Mouse (Mus musculus) right cerebral cortex, adult 18-20 months (tissue): ENCODE results near the gene Acsm2.
"Not testable (repeated sequence)": the region's sequence is repeated elsewhere in the genome, so short reads cannot be mapped to it uniquely, and the experiment has no call there.

Experiments used
- DNase-seq: peaks from one replicate; pipeline ENCODE4 v3.0.0; 2022; ENCODE audit warnings: mixed read lengths

Acsm2 gene

DNA sequence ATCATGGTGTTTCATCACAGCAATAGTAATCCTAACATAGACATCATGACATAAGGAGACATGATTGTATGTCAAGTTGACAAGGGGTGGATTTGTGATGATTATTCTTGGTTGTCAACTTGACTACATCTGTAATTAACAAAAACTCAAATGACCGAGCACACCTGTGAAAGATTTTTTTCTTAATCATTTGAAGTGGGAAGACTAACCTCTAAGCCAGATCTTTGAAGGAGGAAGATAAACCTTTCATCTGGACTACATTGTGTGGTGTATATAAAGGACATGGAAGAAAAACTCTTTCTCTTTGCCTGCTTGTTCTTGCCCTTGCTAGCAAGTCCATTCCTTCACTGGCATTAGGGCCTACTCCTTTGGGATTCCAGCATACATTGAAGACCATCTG is at the start of gene Acsm2:
Gene Acsm2 (plus strand): TSS at position 301 of the 400 bp plus-strand sequence.
- no peak for DNase-seq

- DNase-seq = no peak
These were observed 43.0 kb upstream of the Acsm2 start for GRCm38 (mm10) chr7:119511143-119511542.

- peak; percentile 42 for DNase-seq
These were observed 41.1 kb upstream of the Acsm2 start for GRCm38 (mm10) chr7:119513056-119513455.

DNA sequence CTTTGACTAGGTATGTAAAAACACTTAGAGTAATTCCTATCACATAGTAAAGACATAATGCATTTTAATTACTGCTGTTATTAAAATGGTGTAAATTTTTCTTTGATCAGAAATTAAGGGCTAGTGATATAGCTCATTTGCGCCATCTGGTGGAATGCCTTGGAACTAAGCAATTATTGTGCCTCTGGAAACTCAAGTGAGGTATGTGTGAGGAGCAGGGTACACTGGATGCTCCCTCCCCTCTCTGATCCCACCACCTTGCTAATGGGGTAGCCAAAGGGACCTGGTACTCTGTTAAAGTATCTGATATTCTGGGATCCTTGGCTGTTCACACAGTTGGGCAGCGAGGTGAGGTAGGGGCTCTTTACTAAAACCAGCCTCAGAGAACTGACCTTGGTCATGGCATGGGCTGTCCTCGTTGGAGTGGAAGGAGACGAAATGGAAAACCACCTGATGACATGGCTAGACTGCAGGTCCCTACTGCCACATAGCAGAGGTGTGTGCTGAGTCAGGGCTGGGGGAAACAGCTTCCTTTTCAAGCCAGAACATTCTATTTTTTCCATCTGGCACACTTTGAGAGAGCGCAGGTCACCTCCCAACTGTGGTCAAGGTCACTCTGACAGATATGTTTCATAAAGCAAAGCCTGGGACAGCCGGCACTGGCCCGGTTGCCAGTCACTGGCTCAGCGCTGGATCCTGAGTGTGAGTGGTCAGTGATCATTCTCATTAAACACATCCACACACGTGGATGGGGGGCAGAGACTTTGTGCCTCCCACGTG is 38.5 kb upstream of the Acsm2 start:
- peak; percentile 15 for DNase-seq

GRCm38 (mm10) chr7:119516272-119516558 is 37.9 kb upstream of the Acsm2 start:
- DNase-seq = no peak

GRCm38 (mm10) chr7:119519163-119519562 is 35.0 kb upstream of the Acsm2 start, which contains the start of gene Acsm5:
TSS of gene Acsm5 (plus strand) at chr7:119519463.
- DNase-seq = no peak

DNA sequence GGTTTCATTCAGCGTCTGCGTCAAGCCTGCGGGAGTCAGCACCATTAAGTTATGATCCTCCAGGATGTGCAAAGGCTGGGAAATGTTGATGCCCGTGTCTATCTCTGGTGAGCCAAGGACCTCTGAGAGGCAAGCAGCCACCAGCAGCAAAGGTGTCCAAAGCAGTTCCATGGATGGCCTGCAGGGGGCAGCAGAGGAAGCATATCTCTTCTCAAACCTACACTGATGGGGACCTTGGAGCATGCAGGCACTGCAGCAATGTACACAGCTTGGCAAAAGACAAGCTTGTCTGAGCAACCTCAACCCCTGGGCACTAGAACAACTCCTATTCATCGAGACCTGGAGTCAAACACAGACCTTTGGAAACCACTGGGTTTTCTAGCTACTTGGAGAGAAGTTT is 34.5 kb upstream of the Acsm2 start:
- peak; percentile 78 for DNase-seq

DNA sequence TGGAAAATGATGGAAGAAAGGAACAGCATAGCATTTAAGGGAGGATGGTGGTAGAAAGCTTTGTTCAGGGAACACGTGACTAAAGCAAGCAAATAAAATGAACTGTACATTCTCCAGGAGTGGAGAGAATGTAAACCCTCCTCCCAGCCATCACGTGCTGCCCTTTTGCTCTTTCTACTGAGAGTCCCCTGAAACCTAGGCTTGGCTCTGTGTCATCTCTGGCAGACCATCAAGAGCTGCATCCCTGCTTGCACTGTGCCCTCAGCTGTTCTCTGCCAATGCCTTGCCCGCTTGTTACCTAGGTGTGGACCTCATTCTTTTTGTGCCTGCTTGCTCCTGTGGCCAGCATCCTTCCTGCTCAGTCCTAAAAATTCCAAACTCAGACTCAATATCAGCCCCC is 32.3 kb upstream of the Acsm2 start:
- DNase-seq = no peak

GRCm38 (mm10) chr7:119522385-119522784 is 31.8 kb upstream of the Acsm2 start:
- DNase-seq = no peak

DNA sequence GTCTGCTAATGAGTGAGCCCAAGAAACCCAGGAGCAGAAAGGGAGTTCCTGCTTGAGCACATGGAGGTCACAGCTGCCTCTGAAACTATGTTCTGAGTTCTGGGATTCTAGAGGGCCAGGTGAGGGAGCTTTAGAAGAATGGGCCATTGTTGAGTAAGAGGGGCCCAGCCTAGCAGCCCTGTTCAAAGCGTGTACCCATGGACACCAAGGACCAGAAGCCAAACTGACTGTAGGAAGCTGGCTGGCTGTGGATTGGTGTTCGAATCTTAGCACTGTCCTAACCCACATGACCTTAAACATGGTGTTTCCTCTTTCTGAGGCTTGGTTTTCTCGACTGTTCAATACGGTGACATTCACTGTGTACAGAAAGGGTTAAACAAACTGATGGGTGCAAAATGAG is 30.8 kb upstream of the Acsm2 start, which contains the start of gene Pdilt:
Gene Pdilt (minus strand): TSS at position 101 of the 400 bp plus-strand sequence.
- DNase-seq = no peak

DNA sequence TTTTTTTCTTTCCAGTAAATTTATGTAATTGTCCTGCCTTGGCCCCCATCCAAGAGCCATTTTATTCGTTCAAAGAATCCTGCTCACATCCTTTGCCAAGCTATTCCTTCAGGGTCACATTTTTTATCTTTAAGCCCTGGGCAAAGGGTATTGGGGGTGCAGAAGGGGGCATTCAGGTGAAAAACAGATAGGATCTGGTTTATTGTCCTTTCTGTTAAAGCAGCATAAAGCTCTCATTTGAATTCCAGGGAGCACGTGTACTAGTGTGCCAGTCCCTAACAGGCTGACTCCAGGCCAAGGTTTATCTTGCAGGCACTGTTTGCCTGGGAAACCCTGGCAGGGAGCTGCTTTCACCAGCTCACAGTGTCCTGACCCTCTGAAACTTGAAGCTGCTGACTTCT is 28.3 kb upstream of the Acsm2 start:
- peak; percentile 8 for DNase-seq

DNA sequence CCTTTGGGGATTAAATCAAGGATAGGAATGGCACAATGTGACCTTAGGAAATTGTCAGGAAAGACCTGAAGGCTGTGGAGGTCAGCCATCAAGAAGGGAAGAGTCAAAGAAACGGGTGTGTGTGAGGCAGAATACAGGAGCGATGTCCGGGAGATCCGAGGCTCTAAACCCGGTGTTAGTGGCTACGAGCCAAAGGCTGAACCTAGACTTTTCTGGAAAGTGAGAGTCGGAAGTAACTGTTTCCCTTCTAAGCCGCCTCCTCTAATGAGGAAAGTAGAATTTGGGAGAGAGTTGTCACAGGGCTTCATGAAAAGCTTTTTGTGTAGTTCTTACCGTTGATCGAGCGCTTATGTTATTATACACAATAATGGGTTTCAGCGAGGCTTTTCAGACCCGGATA is 27.7 kb upstream of the Acsm2 start:
- DNase-seq = no peak

- no peak for DNase-seq
These were observed 27.0 kb upstream of the Acsm2 start for GRCm38 (mm10) chr7:119527135-119527534.

GRCm38 (mm10) chr7:119527548-119527947 is 26.6 kb upstream of the Acsm2 start:
- DNase-seq = no peak

DNA sequence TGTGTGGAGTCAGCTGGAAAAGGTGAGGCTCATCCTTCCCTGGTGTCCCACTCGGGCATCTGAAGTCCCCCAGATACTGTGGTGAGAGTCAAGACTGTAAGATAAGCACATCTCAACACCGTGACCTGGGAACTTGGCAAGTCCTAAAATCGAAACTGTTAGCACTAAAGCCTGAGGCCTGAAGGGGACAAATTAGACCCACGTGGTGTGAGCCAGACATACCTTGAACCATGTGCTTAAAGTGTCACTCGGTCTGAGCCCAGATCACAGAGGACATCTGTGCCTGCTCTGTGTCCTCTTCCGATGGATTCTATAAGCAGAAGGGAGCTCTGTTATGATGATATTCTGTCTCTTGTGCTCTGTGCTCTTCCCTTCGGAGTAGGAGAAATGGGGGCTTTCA is 25.5 kb upstream of the Acsm2 start:
- no peak for DNase-seq

DNA sequence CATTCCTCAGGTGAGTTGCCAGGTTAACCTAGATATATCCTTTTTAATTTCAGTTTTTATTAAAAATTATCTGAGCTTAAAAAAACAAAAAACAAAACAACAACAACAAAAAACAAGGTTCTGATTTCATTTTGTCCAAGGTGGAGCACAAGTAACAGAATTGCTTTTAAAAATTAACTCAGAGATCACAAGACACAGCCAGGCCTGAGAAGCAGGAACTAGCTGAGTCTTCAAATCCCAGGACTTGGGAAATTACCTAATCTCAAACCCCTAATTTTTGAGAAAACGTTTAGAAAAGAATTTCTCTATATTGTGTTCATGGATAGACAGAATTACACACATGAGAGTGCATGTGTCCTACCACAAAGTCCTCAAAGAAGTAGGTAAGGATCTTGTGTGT is 21.2 kb upstream of the Acsm2 start:
- no peak for DNase-seq

DNA sequence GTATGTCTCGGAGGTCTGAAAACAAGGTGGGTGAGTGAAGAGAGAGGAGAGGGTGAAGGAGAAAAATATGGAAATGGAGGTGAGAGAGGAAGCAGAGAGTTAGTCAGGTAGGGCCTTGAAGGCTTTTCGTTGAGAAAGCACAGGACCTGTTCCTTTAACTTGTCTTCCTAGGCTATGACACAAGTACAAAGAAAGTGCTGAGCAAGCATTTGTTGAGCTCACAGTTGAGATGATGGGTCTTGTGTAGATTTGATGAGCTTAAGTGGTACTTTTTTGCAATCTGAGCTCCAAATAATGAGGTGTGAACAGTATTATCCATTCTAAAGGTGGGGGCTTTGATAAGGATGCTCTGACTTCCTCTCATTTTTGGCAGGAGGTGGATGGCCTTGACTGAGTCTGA is 19.8 kb upstream of the Acsm2 start:
- DNase-seq = no peak

- DNase-seq = no peak
These were observed 11.7 kb upstream of the Acsm2 start for GRCm38 (mm10) chr7:119542445-119542844.

DNA sequence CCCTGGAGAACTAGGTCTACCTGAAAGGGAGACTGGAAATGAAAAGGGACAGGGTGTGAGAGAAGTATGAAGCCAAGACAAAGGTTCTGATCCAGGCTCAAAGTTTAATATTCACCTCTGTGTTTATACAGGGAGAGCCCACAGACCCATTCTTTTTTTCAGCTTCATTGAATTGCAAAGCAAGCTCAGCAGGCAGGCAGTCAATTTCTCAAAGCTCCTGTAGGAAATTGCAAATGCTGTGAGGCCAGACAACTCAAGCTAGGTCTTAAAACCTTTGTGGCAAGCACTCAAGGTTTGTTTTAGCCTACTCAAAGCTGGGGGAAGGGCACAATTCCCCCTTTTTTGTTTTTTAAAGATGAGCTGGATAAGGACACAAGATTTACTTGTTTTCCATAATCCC is 8.6 kb upstream of the Acsm2 start:
- DNase-seq = no peak

GRCm38 (mm10) chr7:119550471-119551222 is 3.5 kb upstream of the Acsm2 start:
- no peak for DNase-seq

- DNase-seq = no peak
These were observed 5.8 kb downstream of the Acsm2 start for GRCm38 (mm10) chr7:119559789-119560451.

GRCm38 (mm10) chr7:119560452-119560835 is 6.3 kb downstream of the Acsm2 start:
- no peak for DNase-seq

GRCm38 (mm10) chr7:119561441-119561840 is 7.3 kb downstream of the Acsm2 start:
- no peak for DNase-seq

DNA sequence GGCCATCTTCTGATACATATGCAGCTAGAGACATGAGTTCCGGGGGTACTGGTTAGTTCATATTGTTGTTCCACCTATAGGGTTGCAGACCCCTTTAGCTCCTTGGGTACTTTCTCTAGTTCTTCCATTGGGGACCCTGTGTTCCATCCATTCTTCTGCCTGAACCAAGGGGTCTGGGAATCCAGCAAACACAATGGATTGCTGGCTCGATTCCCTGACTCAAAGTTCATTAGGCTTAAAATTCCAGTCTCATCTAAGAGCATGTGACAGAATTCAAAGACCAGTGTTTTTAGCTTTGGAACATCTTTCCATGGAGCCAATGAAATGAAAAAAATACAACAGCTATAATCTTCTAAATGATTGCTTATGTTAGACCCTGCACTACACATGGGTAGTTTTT is 8.3 kb downstream of the Acsm2 start:
- DNase-seq = not testable (repeated sequence)
